Mouse (Mus musculus) erythroid progenitor cell, adult 5-6 weeks (primary cell): ENCODE measurements around the gene Ep400. TPM values are rescaled to one million over a fixed set of nuclear protein-coding genes. Genes with fewer than 3 reads are reported as not detected.

Experiments
- ATAC-seq: replicated peaks from 2 replicates; pipeline ENCODE4 v1.8.0; 2016; ENCODE audit warnings: moderate number of reproducible peaks, mild to moderate bottlenecking, moderate TSS enrichment, inconsistent platforms; ENCODE audit not compliant: poor library complexity, low FRiP score, severe bottlenecking
- total RNA-seq, 2 experiments: library from RNA; stranded (forward) in 1 of 2; stranded (reverse) in 1 of 2; fragments of 150-400 nt in 1 of 2; fragments of 186-747, 209-891 nt in 1 of 2; gene quantifications; 2 replicates each; pipeline versions ENCODE4 v1.2.3 to v1.2.4; 2015 to 2017; ENCODE audit warnings: low replicate concordance in 2 of 2

The Ep400 gene
- total RNA-seq, 2 experiments from 2014 or later: 94.1 to 132 TPM

DNA sequence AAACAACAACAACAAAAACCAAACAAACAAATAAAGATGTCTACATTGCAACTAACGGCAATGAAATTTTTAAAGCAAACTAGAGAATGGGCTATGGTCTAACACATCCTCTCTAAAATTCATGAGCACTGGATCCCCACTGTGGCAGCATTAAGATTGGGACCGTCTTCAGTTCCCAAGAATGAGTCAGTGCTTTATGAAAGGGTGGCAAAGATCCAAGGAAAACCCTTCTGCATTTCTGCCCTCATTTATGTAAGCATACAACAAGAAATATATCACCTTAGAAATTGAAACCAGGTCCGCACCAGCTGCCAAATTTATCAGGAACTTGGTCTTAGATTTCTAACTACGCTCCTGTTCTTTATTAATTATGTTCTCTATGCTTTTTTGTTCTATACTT is 61.3 kb downstream of the Ep400 start:
- no peak for ATAC-seq

DNA sequence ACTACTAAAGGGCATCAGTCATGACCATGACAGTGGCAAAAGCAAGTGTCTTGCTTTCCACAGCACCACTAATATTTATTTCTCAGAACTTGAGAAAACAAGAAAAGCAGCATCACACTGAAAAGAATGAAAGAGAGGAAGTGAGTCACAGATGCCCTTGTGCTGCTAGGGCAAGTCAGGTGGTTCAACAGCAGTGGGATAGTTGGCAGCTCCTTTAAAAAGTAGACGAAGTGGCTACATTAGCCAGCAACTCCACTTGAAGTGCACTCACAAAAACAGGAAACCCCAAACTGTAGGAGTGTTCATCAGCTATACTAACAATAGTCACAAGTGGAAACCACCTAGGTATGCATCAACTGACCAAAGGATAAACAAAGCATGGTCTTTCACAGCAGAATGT is 66.5 kb downstream of the Ep400 start:
- ATAC-seq: no peak

DNA sequence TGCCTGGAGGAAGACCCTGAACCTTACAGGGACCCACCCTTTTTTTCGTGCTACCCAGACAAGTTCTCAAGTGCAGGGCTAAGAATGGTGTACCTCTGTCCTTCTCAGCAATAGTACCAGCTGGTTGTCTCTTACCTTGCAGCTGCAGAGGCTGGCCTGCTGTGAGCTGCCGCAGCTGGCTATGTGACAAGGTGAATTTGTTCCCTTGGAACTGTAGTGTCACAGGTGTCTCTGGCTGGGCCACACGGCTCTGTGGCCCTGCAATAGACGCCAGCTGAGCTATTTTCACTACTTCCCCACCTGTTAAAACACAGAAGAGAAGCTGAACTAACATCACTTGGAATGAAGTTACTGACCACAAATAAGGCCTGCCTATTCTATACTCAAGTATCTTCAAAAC is 71.9 kb downstream of the Ep400 start:
- ATAC-seq: no peak

DNA sequence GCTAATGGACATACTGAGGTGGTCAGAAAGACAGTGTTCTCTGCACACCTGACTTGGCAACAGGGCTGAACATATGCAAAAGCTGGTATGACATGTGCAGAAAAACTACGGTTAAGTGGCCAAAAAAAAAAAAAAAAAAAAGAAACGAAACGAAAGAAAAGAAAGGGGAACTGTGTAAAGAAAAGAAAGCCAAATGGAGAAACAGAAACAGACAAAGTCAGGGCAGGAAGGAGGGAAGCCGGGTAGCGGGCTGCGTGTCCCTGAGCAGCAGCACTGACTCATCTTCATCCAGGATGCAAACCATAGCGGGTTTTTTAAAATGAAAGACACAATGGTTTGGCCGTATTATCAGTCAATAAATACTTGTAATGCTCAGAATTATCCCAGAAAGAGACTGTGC is 88.5 kb downstream of the Ep400 start:
- no peak for ATAC-seq

DNA sequence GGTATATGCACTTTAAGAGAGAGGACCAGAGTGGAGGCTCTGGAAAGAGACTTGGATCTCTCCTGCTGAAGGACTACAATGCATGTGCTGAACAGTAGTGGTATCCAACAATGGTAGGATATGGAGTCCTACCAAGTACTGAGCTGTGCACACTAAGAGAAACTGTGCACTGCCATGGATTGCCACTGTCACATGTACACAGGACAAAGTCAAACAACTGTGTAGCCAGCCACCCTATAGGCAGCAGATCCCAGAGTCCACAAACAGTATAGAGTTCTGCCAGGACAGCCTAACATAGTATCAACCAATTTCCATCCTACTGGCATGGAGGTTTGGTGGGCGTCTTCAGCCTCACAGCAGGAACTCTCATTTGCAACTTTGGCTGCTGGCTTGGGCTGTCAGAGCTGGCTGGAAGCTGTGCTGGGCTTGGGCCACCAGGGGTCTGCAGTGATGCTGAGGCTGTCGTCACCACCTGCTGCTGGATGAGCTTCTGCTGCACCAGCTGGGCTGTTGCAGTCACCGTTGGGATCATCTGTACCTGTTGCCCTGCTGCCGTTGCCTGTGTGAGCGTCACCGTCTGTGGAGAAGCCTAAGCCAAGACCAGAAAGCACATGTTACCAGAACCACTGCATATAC is 104.9 kb downstream of the Ep400 start:
- no peak for ATAC-seq

DNA sequence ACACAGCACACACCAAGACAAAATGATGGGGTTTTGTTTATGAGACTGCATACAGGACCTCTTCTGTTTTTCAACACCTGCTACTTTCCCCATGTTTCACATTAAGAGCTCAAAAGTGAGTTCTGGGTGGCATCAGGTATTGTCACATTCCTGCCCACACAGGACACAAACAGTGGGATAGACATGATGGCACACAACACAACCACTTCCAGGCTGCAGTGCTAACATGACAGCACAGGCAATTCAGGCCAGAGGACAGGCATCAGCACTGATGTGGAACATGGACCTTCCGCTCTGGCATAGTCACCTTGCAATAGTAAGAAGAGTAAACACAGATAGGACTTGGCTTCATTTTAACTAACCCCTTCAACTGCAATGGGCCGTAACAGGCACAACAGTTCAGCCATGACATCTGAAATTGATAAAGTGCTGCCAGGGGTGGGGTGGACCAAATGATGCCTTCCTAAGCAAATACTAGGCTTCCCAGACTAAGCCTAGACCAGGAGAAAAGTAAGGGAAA is 105.7 kb downstream of the Ep400 start:
- ATAC-seq: no peak

DNA sequence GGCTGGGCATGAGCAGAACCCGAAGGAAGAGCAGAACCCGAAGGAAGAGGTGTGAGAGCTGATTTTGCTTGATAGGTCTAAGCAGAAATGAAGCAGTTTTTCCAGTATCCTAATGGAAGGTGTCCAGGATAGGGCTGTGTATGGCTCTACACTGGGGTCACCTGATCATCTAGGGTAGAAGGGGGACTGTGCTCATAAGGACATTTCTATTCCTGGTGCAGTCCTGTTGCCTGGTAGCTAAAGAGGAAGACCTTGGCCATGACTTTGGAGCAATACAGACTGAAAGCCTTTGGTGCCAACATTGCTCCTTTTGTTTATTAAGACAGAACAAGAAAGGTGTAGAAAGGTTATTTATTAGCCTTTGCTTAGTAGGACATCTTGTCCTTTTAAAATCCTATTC is 106.5 kb downstream of the Ep400 start:
- no peak for ATAC-seq

DNA sequence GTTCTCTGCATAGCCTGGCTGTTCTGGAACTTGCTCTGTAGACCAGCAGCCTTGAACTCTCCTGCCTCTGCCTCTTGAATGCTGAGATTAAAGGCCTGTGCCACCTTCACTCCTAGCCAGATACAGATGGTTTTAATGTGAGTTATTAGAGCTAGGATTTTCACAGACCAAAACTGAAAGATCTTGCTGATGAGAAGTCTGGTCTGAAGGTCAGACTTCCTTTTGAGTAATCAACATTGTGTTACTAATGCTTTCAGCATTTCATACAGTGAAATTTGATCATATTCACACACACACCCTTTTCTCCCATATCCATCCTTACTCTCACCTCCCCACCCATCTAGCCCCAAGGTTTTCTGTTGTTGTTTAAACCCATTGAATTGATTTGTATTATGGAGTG is 110.8 kb downstream of the Ep400 start:
- no peak for ATAC-seq

DNA sequence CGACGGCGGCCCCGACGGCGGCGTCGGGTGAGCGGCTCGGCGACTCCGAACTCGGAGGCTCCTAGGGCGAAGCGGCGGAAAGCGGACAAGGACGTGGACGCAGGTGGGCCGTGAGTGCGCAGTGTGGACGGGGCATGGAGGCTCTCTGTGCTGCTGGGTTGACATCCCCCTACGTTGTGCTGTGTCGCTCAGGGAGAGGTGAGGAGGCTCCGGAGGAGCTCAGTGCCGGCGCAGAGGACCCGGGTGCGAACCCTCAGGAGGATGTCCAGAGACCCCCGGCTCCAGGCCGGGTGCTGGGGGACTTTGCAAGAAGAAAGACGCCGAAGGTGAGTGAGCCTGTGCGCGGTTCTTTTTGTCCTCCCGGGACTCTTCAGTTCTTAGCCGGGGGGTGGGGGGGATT is 116.8 kb downstream of the Ep400 start:
- no peak for ATAC-seq

DNA sequence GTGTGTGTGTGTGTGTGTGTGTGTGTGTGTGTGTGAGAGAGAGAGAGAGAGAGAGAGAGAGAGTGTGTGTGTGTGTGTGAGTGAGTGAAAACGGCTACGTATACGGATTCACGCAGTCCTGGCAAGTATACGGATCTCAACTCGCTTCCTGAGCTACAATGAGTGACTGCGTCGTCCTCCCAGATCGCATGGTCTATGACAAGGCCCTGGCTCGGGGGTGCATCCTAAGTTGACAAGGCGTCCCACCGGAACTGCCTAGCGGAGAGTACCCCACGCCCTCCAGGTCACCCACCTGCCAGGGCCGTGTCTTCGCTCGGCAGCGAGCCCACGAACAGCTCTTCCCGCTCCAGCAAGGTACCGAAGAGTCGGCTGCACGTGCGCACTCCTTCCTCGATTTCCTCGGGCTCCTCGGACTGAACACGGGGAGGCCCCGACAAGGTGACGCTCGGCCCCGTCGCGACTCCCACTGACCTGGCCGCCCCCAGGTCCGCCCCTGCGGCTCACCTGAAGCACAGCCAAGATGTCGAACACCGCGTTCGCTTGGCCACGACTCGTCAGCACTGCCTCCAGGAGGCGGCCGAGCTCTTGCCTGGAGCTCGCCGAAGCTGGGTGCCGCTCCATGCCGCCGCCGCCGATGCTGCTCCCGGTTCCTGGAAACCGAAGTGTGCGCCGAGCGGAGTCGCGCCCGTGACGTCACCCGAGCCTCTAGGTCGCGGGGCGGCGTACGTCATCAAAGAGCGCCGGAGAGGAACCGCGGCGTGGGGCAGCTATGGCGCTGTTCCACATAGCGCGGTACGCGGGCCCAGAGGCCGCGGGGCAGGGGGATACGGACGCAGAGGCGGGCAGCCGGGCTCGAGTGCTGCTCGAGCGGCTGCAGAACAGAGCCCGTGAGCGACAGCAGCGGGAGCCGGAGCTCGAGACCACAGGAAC is 117.5 kb downstream of the Ep400 start, which contains the start of the genes Noc4l and Ddx51:
Gene Noc4l (minus strand): TSS at position 699 of the 930 bp plus-strand sequence.
Gene Ddx51 (plus strand): TSS at position 733 of the 930 bp plus-strand sequence.
- peak; percentile 82 for ATAC-seq

DNA sequence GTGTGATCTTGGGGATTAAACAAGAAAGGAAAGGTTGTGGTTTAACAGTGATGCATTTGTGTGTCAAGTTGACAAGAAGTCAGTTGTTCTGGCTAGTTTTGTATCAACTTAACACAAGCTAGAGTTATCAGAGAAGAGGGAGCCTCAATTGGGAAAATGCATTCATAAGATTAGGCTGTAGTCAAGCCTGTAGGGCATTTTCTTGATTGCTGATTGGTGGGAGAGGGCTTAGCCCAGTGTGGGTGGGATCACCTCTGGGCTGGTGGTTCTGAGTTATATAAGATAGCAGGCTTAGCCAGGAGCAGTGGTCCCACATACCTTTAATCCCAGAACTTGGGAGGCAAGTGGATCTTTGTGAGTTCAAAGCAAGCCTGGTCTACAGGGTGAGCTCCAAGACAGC is 124.1 kb downstream of the Ep400 start:
- no peak for ATAC-seq

DNA sequence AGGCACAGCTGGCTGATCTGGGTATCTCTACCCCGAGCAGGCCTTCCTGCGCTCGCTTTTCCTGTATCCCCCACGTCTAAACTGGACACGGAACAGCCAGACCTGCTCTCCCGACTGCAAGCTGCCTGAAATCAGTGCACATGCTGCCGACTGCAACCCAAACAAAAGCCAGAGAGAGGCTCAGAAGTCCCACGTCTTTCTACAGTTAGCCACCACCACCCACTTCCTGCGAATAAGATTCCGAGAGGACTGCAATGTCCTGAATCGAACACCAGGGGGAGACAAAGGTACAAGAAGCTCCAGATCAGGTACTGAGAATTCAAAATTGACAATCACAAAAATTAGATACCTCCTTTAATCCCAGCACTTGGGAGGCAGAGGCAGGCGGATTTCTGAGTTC is 131.1 kb downstream of the Ep400 start:
- ATAC-seq: peak; percentile 76

DNA sequence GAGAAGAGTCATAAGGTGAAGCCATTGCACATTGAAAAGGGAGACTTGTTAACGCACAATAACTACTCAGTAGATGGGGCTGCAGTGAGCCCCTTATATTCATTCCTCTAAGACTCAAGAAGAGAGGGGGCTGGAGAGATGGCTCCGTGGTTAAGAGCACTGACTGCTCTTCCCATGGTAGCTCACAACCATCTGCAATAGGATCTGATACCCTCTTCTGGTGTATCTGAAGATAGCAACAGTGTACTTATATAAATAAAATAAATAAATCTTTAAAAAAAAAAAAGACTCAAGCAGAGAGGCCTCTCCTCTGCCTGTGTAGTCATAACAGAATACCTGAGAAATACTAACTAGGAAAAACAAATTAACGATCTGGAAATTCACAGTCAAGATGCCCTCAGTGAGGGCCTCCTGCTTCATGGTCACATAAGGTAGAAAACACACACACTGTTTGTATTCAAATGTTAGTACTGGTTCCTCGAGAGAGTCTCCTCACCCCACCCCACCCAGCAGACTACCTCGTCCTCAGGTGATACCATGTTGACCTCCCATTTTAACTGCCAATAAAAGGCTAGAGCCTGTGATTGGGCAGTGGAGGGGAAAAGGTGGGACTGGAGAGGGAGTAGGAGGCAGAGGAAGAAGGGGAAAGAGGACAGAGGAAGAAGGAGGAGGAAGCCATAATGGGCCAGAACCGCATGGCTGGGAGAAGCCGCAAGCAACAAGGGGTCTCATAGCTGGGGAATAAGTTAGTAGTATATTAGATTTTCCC is 132.0 kb downstream of the Ep400 start:
- no peak for ATAC-seq

DNA sequence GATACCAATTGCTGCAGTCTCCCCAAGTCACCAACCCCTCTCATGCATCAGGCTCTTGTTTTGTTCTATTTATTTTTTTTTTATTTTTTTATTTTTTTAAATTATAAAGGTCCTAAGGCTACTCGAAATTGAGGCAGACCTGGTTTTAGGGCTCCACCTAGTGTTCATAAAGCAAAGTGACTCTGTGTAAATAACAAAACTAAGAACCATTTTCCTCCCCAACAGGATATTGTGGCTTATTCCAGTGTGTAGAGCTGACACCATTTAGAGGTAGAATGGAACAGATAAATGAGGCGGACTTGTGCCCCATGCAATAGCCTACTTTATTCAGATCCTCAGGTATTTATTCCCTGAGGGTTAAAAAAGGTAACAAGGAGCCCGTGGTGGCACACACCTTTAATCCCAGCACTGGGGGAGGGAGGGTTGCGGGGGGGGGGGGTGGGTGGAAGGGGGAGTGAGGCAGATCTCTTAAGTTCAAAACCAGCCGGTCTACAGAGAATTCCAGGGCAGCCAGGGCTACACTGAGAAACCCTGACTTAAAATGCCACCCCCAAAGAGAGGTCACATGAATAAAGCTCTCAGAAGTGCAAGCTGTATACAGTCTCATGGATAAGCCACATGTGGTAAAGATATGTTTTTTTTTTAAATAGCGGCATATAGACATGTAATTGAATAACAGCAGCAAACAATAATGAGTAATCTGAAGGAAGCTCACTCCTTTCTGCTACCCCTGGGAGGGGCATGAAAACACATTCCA is 134.4 kb downstream of the Ep400 start:
- 0 out of 2 replicates have a peak, but pooled peaks have one; percentile 32 for ATAC-seq

DNA sequence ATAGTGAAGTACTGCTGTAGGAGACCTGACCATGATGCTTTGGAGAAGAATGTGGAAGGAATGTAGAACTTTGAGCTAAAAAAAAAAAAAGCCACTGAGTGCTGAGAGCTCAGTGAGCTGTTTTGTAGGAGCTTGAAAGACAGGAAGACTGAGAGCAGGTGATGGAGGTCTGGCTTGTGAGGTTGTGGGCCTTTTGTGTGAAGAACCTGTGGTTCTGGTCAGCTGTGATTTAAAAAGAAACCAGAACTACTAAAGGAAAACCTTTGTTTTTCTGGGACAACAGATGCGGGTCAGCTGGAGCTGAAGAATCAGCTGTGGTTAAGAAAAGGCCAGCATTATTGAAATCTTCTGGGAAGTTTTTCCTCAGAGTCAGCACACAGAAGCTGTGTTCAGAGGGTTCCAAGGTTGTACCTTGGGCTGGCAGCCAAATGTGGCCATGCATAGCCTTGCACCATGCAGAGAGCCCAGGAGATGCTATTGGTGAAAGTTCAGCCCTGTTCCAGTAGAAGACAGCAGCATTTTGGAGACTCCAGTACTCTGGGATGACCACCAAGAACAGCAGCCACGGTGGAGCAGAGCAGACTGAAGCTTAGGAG is 140.9 kb downstream of the Ep400 start:
- ATAC-seq: no peak

DNA sequence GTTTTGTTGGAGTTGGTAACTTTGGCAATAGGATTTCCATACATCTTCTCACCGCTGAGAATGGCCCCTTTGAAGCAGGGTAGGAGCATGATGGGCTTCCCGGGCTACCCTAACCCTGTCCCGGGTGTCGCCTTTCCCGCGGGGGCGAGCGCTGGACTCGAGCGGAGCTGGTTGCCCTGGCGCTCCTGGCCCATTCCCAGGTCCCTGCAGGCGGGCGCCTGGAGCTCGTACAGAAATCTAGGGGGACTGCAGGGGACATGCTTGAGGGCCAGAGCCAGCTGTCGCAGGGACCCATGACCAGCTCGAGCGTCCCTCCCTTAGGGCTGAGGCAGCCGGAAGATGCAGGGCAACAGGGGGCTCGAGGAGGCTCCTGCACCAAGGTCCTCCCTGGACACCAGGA is 142.4 kb downstream of the Ep400 start:
- no peak for ATAC-seq

DNA sequence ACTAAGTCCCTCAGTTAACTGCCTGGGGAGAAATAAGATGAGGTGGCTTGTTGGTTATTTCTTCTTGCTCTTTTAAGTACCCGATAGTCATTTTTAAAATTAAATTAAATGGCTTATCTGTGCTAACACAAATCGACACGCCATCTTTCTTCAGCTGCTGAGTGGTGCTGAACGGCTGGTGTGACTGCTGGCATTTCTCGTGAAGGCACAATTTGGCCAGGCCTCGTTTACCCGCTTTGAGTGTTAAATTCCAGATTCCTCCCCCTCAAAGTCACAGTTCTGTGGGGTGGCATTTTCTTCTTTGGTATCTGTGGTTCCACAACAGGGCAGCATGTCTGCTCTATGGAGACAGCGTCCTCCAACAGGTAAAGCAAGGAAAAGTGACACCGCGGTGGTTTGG is 143.2 kb downstream of the Ep400 start:
- no peak for ATAC-seq

DNA sequence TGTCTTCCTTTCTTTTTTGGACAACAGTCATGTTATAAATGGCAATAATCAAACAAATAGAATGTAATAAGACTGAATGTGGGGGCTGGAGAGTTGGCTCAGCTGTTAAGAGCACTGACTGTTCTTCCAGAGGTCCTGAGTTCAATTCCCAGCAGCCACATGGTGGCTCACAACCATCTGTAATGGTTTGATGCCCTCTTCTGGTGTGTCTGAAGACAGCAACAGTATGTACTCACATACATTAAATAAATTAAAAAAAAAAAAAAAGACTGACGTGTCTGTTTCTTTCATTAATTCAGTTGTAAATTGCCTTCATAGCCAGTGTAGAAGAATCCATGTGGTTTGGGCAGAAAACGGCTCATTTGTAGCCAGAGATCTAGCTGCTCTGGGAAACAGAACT is 146.2 kb downstream of the Ep400 start:
- no peak for ATAC-seq

DNA sequence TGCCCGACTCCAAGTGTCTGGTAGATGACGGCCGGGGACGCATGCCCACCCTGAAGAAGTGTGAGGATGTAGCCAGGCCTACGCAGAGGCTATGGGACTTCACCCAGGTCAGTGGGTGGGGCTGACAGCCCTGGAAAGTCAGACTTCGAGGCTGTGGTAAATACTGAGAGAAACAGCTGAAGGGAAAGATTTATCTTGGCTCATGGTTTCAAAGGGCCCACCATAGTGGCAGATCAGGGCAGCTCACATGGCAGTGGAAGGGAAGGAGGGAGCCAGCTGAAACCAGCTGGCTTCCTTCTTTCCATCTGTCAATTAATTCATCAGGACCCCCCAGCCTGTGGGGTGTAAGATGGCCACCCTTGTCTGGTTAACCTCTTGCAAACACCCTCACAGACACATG is 151.3 kb downstream of the Ep400 start:
- no peak for ATAC-seq
